Mouse (Mus musculus): ENCODE data around the gene Zfp1.

Zfp1 gene

DNA sequence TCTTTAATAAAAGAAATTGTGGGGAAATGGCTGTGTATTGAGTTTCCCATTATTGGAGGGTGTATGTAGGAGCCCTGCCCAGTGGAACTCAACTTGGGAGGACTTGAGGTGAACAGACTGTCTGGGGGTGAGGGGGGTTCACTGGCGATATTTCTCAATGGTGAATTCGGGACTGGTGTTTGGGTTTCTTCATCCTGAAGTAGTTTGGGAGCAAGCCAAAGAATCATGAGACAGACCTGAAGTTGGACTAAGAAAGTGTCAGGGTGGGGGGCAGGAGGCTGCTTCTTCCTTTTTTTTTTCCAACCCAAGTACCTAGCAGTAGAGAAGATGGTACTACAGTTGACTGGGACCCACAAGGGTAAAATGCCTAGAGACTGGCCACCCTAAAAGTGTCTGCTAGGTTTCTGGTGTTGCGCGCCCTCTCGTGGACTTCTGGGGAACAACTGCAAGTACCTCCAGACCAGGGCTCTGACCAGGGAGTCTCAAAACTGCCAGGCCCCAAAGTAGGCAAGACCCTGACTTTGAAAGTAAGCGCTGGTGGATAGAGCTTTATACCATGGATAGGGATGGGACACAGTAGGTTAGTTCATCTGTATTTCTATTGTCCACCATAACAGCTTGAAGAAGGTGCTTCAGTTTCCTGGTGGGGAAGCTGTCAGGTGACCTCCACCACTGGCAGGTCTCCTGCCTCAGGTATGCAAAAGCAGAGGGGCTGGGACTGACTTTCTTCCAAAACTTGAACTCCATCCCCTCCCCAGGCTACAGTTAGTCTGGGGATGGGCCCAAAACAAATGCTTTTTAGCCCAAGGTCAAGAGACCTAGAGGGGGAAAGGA lies 17.3 kb upstream of the Zfp1 start:
- DNase-seq, result peak; percentile 83

DNA sequence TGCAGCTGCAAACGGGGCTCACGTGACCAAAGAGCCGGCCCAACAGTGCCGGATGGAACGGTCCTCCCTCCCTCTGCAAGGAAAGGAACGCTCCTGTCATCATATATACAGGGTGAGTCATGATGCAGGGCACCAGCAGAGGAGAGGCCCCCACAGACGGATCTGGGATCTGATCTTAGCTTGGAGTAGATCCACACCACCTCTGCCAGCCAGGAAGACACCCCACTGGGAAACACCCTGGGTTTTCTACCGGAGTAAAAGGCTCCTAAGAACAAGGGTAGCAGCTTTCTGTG lies 16.7 kb upstream of the Zfp1 start:
- no peak for DNase-seq

DNA sequence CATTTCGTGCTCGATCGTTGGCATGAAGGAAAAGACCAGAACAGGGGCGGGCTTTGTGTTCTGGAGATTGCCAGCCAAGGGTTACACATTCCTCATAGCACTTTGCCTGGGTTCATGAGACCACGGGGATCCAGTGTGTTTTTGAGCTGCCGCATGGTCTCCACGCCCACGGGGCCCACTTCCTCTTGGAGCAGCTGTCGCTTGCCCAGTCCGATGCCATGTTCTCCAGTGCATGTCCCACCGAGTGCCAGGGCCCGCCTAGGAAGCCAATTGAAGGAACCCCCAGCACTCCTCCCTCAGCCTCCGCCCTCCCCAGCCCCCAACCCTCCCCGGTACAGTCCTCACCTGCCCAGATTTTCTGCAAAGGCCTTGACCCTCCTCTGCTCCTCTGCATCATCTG lies 16.3 kb upstream of the Zfp1 start:
- DNase-seq, result peak; percentile 47

DNA sequence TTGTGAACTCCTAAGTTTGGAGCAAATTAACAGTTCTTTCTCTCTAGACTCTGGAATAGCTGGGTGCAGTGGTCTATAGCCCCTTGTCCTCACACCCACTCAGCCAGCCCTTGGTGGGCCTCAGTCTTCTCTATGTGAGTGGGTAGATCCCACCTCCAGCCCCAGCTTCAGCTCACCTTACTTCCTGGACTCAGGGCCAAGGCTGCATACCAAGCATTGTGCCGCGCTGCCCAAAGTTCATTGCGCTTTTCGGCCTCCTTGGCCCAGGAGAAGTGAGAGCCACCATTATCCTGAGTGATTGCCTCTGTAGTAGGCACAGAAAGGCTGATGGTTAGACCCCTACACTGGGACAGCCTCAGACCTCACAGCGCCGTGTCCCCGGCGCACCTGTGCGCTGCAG lies 15.3 kb upstream of the Zfp1 start:
- no peak for DNase-seq

DNA sequence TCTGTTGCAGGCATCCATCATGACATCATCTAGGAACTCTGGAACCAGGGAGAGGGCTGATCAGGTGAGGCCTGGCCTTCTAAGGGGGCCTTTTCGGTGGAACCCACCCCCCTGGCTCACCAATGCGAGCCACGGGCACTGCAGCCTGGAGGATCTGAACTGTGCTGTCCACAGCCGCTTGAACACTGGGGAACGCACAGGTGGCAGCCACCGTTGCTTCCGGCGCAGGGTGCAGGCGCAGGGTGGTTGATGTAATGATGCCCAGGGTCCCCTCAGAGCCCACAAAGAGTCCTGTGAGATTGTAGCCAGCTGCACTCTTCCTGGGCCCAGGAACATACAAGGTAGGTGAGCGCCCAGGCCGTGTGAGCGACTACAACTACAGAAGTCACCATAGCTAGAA lies 14.8 kb upstream of the Zfp1 start:
- DNase-seq, result peak; percentile 79

DNA sequence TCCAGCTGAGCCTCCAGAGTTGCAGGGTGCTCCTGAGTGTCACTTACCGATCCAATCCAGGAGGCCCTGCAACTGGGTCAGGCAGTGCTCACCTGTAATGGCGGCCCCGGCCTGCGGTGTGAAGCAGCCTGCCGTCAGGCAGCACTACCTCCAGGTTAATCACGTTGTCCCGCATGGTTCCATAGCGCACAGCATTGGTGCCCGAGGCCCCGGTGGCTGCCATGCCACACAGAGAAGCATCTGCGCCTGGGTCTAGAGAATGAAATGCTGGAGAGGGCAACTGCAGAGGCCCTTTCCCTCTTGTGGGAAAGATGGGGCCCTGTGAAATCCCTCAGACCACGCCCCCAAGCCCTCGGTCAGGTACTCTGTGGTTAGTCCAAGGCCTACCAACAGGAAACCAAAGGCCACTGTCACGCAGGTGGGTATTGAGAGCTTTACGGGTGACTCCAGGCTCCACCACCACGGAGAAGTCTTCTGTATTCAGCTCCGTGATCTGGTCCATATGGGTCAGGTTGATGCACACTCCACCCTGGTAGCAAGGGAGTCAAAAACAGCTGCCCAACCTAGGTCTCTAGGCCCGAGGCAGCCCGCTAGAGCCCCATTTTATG lies 14.2 kb upstream of the Zfp1 start:
- peak; percentile 67 for DNase-seq

DNA sequence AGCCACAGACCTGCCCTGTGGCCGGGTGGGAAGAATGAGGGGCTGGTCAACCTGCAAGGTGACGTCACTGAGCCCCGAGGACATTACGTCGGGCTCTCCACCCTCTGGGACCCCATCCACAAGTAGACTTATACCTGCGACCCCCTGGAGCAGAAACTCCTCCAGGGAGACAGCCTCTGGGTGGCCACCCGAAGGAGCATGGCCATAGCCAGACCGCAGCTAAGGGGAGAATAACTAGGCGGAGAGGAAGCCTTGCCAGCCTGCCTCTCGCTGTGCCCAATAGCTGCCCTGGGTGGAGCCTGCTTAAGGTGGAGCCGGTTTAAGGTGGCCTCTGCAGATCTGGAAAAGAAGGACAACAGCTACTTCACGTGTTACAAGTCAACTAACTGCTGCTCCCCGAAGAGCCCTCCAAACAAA lies 13.1 kb upstream of the Zfp1 start, which contains the start of gene Ldhd:
Ldhd (minus strand) TSS at position 270 of the 417 bp plus-strand sequence.
- DNase-seq, result peak; percentile 36

DNA sequence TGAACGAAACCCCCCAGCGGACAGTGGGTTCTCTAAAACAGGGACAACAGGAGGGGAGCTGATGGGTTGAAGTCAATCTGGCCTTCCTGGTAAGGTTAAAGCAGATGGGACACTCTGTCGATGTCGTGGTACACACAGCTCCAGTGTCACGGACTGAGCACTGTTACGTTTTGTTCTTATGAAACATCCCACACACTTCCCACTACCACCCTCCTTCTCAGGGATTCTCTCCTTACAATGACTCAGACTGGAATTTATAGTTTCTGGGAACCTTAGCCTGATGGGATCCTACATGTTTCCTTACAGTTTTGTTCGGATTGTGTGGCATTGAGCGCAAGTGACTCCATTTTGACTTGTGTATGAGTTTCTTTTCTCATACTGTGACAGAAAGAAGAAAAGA lies 11.6 kb upstream of the Zfp1 start:
- no peak for DNase-seq

DNA sequence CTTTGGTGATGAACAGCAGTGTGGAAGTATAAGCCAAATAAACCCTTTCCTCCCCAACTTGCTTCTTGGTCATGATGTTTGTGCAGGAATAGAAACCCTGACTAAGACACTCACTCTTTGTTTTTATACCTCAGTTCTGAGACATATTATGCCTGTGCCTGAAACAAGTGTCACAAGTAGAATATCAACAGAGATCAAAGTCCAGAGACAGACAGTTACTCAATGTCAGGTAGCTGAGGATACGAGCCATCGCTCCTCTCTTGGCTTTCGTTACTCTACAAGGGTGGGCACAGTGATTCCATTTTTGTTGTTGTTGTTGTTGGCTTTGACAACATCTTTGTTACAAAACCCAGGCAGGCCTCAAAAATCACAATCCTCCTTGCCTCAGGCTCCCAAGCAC lies 10.2 kb upstream of the Zfp1 start:
- DNase-seq, result no peak

DNA sequence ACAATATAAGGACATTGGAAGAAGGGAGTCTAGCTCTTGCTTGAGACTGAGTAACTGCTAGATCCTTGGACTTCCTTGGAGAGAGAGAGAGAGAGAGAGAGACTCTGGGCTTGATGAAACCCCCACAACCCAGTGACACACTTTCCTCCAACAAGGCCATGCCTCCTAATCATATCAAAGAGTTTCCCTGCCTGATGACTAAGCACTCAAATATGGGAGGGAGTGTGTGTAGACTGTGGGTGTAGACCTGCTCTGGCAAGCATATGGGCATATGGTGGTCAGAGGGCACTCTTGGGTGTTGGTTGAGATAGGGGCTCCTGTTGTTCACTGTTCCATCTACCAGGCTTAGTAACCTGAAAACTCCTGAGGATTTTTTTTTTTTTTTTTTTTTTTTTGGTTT lies 5.1 kb upstream of the Zfp1 start:
- DNase-seq, result no peak

DNA sequence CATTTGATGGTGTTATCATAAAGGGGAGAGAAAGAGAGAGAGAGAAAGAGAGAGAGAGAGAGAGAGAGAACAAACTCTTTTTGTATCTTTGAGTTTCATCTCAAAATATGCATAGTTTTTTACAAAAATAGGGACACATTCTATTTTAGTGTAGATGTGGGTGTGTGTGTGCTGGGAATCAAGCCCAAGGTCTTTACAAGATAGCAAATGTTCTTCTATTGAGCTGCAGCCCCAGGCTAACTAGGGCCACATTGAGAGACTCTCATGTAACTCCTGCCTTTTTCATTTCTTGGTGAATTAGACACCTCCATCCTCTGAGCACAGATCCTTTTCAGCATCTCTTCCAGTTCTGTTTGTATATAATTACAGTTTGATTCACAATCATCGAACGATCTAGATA lies 2.1 kb upstream of the Zfp1 start:
- DNase-seq, result no peak

DNA sequence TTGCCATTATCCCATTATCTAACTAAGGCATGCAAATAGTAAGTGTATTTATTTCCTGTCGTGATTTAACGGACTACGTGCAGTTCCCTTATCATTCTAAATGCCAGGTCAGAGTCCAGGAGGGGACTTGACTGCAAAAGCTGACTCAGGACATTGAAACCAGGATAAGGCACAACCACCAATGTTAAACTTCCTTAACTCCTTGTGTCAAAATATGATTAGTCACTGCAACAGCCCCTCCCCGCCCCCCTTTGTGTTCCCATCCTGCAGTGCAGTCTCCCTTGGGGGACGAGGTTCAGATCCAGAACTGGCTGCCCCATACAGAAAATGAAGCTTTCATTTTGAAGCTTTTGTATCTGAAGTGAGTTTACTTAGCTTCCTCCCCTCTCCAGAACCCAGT lies 705 bp upstream of the Zfp1 start:
- peak; percentile 38 for DNase-seq

DNA sequence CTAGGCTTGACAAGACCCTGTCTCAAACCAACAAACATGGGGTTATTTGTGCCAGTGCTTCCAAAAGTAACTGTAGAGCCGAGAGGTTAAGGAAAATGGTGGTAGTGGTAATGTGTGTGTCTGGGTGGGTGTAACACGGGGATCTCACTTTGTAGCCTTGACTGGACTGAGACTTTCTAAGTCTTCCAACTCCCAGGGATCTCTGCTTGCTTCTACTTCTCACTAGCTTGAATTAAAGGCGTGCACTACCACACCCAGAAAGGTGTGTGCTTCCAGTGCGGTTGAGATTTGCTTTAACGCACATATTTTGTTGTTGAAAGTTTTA lies 300 bp upstream of the Zfp1 start:
- no peak for DNase-seq

DNA sequence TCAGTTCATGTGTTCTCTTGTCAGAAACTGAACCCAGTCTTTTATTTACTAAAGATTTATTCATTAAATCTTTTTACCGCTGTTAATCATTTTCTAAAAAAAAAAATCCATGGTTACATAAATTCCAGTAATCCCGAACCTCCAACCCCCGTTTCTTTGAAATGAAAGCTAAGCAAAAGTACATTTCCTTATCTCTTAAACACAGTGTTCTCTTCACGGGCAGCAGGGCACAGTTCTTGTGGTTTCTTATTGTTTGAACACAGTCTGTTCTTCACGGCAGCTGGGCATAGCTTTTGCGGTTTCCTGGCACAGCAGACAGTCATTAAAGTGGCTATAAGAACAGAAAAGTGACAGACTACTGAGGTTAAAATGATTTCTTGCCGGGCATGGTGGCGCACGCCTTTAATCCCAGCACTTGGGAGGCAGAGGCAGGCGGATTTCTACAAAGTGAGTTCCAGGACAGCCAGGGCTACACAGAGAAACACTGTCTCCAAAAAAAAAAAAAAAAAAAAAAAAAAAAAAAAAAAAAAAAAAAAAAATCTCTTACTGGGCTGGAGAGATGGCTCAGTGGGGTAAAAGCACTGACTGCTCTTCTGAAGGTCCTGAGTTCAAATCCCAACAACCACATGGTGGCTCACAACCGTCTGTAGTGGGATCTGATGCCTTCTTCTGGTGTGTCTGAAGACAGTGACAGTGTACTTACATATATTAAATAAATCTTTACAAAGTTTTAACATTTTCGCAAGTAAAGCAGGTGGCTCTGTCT lies 1.3 kb downstream of the Zfp1 start:
- DNase-seq, result peak; percentile 51

DNA sequence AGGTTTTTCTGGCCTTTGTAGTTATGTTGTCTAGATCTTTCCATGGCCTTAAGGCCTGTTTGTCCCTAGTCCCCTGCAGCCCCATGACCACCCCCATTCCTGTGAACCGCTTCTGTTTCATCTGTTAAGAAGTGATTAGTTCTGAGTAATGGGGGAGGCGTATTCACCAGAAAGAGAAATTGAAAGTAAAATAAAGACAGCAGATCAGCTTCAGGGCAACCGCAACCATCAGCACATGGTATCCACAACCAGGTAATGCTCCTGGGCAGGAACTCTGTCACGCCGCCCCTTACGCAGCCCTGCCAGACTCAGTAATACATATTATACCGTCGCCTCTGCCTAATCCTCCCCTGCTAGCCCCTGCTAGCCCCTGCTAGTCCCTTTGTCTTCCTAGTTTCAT lies 2.5 kb downstream of the Zfp1 start:
- DNase-seq, result no peak

DNA sequence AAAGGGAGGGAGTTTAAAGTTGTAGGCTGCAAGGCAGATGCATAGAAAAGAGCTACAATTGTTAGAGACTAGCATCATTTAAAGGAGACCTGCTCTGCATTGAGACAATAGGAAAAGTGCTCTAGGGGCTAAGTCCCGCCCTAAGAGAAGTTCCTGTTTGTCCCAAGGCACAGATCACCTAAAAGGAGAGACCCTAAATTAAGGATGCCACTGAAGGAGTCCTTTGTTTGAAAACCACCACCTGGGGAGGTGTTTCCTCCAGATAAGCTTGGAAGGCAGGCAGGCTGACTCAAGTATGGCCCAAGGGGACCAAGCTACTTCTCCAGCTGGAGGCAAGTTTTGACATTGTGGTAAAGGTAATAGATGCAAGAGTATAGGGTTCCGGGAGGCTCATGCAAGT lies 5.6 kb downstream of the Zfp1 start:
- no peak for DNase-seq

DNA sequence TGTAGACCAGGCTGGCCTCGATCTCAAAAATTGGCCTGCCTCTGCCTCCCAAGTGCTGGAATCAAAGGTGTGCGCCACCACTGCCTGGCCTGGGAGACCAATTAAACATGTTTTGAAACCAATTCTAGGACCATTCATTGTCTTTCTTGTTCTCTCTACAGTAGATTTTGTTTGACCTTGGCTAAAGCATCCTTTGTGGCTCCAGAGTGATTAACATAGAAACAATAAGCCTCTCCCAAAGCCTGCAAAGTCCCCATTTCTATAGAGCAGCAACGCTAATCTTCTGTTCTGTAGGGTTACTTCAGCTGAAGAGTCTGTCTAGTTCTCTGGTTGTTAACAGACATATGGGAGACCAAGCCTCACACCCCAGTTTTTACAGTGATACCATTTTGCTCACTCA lies 7.5 kb downstream of the Zfp1 start:
- no peak for DNase-seq

DNA sequence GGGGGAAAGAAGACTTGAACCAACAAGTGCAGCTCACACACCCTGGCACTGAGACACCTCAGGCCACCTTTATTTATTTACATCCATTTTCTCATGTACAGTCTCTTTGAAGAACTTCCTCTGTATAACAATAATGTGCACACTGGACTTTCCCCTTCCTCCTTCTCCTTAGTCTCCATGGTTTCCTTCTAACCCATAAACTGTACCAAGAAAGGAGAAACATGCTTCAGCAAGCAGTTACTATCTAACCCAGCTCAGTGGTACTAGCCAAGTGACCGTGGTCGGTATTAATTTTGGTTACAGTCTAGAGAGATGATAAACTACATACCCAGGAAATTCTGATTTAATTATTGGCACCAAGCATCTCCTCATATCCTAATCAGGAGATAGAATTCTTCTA lies 10.3 kb downstream of the Zfp1 start:
- no peak for DNase-seq

DNA sequence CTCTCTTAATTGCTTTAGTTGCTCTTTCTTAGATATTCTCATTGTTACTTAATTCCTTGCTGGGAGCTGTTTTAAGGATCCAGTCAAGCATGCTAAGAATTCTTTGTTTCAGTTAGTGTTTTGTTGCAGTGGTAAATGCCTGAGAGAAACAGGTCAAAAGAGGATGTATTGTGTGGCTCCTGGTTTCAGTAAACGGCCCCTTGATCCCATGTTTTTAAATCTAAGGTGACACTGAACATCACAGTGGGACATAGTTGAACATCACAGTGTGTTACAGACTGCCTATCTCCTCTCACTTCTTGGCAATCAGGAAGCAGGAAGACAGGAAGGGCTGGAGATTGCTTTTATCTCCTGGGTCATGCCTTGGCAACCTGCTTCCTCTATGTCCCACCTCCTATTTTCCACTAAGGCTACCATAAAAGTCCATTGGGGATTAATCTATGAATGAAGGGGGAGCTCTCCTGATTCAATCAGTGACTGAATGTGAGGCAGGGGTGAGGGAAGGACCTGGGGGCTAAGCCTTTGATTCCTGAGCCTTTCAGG lies 14.2 kb downstream of the Zfp1 start:
- no peak for DNase-seq

DNA sequence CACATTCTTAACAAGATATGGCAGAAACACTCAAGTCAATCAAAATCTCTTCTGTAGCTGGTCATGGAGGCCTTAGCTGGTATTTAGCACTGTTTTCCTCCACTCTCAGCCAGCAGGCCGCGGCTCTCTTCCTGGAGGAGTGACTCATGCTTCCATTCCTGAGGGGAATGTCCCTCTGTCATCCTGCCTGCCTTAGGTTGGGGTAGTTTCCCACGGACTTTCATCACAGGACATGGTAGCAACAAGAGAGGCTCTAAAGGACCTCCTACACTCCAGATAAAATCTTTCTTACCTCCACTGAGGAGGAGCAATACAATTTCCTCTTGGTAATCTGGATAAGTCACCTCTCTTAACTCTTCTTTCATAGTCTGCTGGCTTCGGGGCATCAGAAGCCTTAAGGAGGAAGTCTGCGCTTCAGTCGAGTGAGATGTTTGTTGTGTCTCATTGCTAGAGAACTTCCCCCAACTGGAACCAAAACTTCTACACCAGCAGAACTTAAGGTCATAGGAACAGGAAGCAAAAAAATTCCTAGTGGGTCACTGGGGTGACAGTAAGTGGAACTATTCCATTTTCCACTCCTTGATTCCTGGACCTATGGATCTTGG lies 15.7 kb downstream of the Zfp1 start:
- DNase-seq, result no peak

DNA sequence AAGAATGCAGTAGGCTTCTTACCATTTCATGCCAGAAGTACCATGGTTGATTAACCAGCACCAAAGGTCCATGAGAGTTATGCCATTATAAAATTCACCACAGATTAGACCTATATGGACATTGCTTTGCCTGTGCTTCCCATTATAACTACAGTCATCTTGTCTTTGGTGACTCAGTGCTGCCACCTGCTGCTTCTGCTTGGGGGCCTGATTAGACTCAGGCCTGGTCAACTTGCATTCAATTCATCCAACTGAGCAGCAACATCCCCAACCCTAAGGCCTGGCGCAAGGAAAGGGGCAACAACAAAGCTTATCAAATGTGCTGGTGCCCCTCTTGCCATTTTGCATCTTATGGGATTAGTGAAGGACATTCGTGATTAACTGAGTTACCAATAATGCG lies 19.3 kb downstream of the Zfp1 start:
- peak; percentile 74 for DNase-seq

DNA sequence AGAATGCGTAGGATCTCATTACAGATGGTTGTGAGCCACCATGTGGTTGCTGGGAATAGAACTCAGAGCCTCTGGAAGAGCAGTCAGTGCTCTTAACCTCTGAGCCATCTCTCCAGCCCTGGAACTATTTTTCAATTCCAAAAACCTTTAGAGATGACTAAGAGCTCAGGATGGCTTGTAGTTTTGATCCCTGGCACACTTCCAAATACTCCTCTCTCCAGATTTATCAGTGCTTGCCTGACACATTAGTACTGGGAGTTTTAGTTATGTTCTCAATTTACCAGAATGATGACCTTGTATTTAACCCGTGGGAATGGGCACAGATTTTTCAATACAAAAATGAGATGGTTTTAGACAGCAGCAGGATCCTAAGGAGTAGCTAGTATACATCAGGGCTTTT lies 23.6 kb downstream of the Zfp1 start:
- DNase-seq, result no peak

DNA sequence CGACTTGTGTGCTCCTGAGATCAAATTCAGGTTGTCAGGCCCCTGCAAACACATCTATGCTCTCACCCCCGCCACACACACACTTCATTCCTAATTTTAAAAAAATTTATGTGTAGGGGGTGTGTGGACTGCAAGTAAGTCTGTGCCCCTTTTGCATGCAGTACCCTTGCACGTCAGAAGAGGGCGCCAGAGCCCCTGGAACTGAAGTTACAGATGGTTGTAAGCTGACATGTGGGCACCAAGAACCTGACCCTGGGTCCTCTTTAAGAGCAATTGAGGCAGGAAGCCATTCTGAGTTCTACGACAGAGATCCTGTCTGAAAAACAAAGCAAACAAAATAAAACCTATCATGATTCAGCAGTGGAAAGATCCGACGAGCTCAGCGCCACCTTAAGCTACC lies 33.0 kb downstream of the Zfp1 start:
- peak; percentile 68 for DNase-seq

DNA sequence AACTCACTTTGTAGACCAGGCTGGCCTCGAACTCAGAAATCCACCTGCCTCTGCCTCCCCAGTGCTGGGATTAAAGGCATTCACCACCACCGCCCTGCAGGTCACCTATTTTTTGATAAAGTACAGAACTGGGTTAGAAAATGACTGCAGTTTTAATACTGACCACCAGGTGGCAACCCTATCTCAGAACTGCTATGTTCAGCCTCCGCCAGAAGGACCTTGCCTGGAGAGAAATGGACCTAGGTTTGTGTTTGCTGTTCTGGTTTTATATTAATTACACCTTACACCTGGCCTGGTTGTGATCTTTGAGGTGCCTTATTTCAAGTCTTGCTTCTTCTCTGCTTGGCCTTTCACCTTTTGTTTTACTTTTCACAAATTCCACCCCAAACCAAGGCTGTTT lies 34.9 kb downstream of the Zfp1 start:
- peak; percentile 53 for DNase-seq

Data from thymus, postnatal 4 days (tissue).